Mouse (Mus musculus) hindbrain, embryonic 16.5 days (tissue): Measurements from ENCODE around the gene Ccr7. TPM values are rescaled to one million over a fixed set of nuclear protein-coding genes. Genes with fewer than 3 reads are reported as not detected.

Experiments
- ATAC-seq: fragments of 200-750 bp; cut with Nextera tagmentation; 2 replicates; pipeline ENCODE4 v1.8.0; 2017; ENCODE audit warnings: moderate TSS enrichment, moderate library complexity
- H3K27ac ChIP-seq: fragments of 300-500 bp; sonication (generic); 2 replicates; pipeline ENCODE4 v1.5.1; 2014; ENCODE audit warnings: low read depth, mild to moderate bottlenecking, control low read depth, low read length, moderate library complexity
- H3K27me3 ChIP-seq: fragments of 300-500 bp; sonication (generic); replicated peaks from 2 replicates; pipeline ENCODE4 v1.6.1; 2014; ENCODE audit warnings: low read length; ENCODE audit not compliant: control insufficient read depth, insufficient read depth
- H3K36me3 ChIP-seq: fragments of 300-500 bp; sonication (generic); 2 replicates; pipeline ENCODE4 v1.6.1; 2014; ENCODE audit warnings: mild to moderate bottlenecking, low read length, moderate library complexity, mixed read lengths; ENCODE audit not compliant: control insufficient read depth, insufficient read depth
- H3K4me1 ChIP-seq: fragments of 300-500 bp; sonication (generic); 2 replicates; pipeline ENCODE4 v1.6.1; 2014; ENCODE audit warnings: low read depth, low read length; ENCODE audit not compliant: control insufficient read depth, insufficient read depth
- H3K4me2 ChIP-seq: fragments of 300-500 bp; sonication (generic); 2 replicates; pipeline ENCODE4 v1.6.1; 2014; ENCODE audit warnings: mild to moderate bottlenecking, low read length, control low read depth, moderate library complexity
- H3K4me3 ChIP-seq: fragments of 300-500 bp; sonication (generic); 2 replicates; pipeline ENCODE4 v1.5.1; 2014; ENCODE audit warnings: mild to moderate bottlenecking, low read length, control low read depth, moderate library complexity
- H3K9ac ChIP-seq: fragments of 300-500 bp; sonication (generic); 2 replicates; pipeline ENCODE4 v1.6.1; 2014; ENCODE audit warnings: low read depth, mild to moderate bottlenecking, control low read depth, low read length, moderate library complexity
- H3K9me3 ChIP-seq: fragments of 300-500 bp; sonication (generic); 2 replicates; pipeline ENCODE4 v1.6.1; 2014; ENCODE audit warnings: mild to moderate bottlenecking, low read length, moderate library complexity; ENCODE audit not compliant: control insufficient read depth
- WGBS: fragments of 180-500 bp; shearing (Covaris S2); extraction: QIAGEN DNeasy Blood & Tissue Kit; methylation state at CpG from one replicate; pipeline ENCODE4 v1.1.7; 2014; 5-methylcytosine and 5-hydroxymethylcytosine counted together
- polyA plus RNA-seq: library from polyadenylated mRNA; unstranded; fragments of >200 nt; fragmentation: Nextera tagmentation; extraction: Ambion mirVana; gene quantifications from 2 replicates; pipeline ENCODE4 v1.2.1, GENCODE M21; 2015

The Ccr7 gene
- polyA plus RNA-seq, 1 experiment from 2014 or later = not detected

DNA sequence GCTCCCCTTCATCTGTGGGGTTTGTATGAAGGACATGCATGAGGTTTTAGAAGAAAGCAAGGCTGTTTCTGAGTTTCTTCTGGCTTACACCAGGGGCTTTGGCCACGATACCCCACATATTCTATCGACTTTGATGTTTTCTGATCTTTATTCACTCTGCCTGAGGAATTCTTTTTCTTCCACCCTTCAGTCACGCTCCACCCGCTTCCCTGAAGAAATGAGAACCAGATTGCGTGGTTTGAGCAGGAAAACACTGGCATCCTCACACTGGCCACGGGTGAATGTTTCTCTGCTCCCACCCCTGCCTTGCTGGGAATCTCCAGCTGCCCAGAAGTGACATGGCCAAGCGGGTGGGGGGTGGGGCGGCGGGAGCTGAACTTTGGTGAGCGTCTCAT is 30.2 kb downstream of the Ccr7 start:
- Histone ChIP-seq H3K4me2 (no peak overlapping the region), H3K36me3 (no peaks in the 10 kb centered on the region), H3K9me3 (no peaks in the 10 kb centered on the region), H3K4me3 (no peak overlapping the region), H3K4me1 (peaks cover 9% of the 10 kb centered on the region), H3K27ac (no peak overlapping the region), H3K27me3 (no peaks in the 10 kb centered on the region), H3K9ac (no peak overlapping the region)
- whole genome bisulfite sequencing = 50% methylated on average over 10 of the region's 10 CpGs
- ATAC-seq = no peak

- H3K36me3 ChIP-seq = no peaks in the 10 kb centered on the region
- no peak for ATAC-seq
- H3K9me3 ChIP-seq = no peaks in the 10 kb centered on the region
- no peak overlapping the region for H3K4me2 ChIP-seq
- no peak overlapping the region for H3K9ac ChIP-seq
- H3K4me3 ChIP-seq = no peak overlapping the region
- no peak overlapping the region for H3K27ac ChIP-seq
- 48% methylated on average over 15 of the region's 15 CpGs for WGBS
- no peaks in the 10 kb centered on the region for H3K27me3 ChIP-seq
- H3K4me1 ChIP-seq = peaks cover 9% of the 10 kb centered on the region
Measured at GRCm38 (mm10) chr11:99123977-99124634, 30.8 kb downstream of the Ccr7 start.

GRCm38 (mm10) chr11:99122703-99123102 is 32.2 kb downstream of the Ccr7 start:
- no peak for ATAC-seq
- no peak overlapping the region for H3K27ac ChIP-seq
- no peaks in the 10 kb centered on the region; the same call in 1 of the 2 replicates for H3K9me3 ChIP-seq
- H3K4me2 ChIP-seq = no peak overlapping the region
- no peak overlapping the region for H3K4me3 ChIP-seq
- 50% methylated on average over 3 of the region's 3 CpGs for WGBS
- no peak overlapping the region for H3K9ac ChIP-seq
- peaks cover 9% of the 10 kb centered on the region for H3K4me1 ChIP-seq
- H3K36me3 ChIP-seq = no peaks in the 10 kb centered on the region
- H3K27me3 ChIP-seq = no peaks in the 10 kb centered on the region

GRCm38 (mm10) chr11:99121218-99121631 is 33.7 kb downstream of the Ccr7 start:
- H3K36me3 ChIP-seq = no peaks in the 10 kb centered on the region
- no peak overlapping the region for H3K9ac ChIP-seq
- H3K4me1 ChIP-seq = peaks cover 9% of the 10 kb centered on the region
- no peaks in the 10 kb centered on the region; the same call in 1 of the 2 replicates for H3K9me3 ChIP-seq
- no peak overlapping the region for H3K4me3 ChIP-seq
- ATAC-seq = no peak
- 35% methylated on average over 14 of the region's 14 CpGs for WGBS
- H3K27ac ChIP-seq = no peak overlapping the region
- no peaks in the 10 kb centered on the region for H3K27me3 ChIP-seq
- H3K4me2 ChIP-seq = no peak overlapping the region

GRCm38 (mm10) chr11:99120524-99121217 is 34.2 kb downstream of the Ccr7 start:
- H3K4me2 ChIP-seq = no peak overlapping the region
- no peak overlapping the region for H3K4me3 ChIP-seq
- H3K27ac ChIP-seq = no peak overlapping the region
- WGBS = 34% methylated on average over 20 of the region's 20 CpGs
- H3K36me3 ChIP-seq = no peaks in the 10 kb centered on the region
- no peaks in the 10 kb centered on the region for H3K27me3 ChIP-seq
- ATAC-seq = no peak; the same call in 1 of the 2 replicates
- no peaks in the 10 kb centered on the region; the same call in 1 of the 2 replicates for H3K9me3 ChIP-seq
- H3K4me1 ChIP-seq = peaks cover 9% of the 10 kb centered on the region
- H3K9ac ChIP-seq = peak overlapping the region; percentile 23; the same call in 1 of the 2 replicates

GRCm38 (mm10) chr11:99118963-99119362 is 35.9 kb downstream of the Ccr7 start:
- no peak overlapping the region for H3K4me3 ChIP-seq
- ATAC-seq = no peak
- WGBS = 75% methylated on average over 7 of the region's 7 CpGs

DNA sequence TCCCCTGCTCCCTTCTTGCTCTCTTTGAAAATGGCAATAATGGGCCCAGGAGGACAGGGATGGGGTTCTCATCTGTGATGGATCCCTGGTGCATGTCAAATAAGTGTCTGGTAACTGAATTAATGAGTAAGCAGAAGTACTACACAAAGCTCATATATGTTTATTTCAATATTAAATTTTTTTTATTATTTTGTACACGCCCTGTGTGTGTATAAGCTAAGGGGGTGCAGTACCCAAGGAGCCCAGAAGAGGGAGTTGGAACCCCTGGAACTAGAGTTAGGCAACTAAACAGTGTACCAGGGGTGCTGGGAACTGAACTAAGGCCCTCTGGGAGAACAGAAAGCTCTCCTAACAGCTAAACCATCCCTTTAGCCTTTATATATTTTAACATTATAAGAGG is 36.5 kb downstream of the Ccr7 start:
- Histone ChIP-seq H3K4me2 (no peak overlapping the region), H3K27me3 (no peaks in the 10 kb centered on the region), H3K36me3 (no peaks in the 10 kb centered on the region), H3K4me3 (no peak overlapping the region), H3K27ac (no peak overlapping the region), H3K9me3 (no peaks in the 10 kb centered on the region; the same call in 1 of the 2 replicates), H3K4me1 (peaks cover 9% of the 10 kb centered on the region), H3K9ac (no peak overlapping the region)
- no peak for ATAC-seq
- WGBS = 94% methylated on average over 1 of the region's 1 CpGs

More at GRCm38 (mm10) chr11:99118963-99119362, 35.9 kb downstream of the Ccr7 start:
- Histone ChIP-seq H3K9ac (no peak overlapping the region), H3K36me3 (no peaks in the 10 kb centered on the region), H3K4me1 (peaks cover 9% of the 10 kb centered on the region), H3K4me2 (no peak overlapping the region), H3K27me3 (no peaks in the 10 kb centered on the region), H3K27ac (no peak overlapping the region), H3K9me3 (no peaks in the 10 kb centered on the region; the same call in 1 of the 2 replicates)

GRCm38 (mm10) chr11:99117907-99118306 is 37.0 kb downstream of the Ccr7 start:
- WGBS = 80% methylated on average over 7 of the region's 7 CpGs
- no peak overlapping the region for H3K9ac ChIP-seq

GRCm38 (mm10) chr11:99115940-99116339 is 38.9 kb downstream of the Ccr7 start:
- Histone ChIP-seq H3K9me3 (no peaks in the 10 kb centered on the region; the same call in 1 of the 2 replicates), H3K4me3 (no peak overlapping the region), H3K27ac (no peak overlapping the region), H3K36me3 (no peaks in the 10 kb centered on the region), H3K4me1 (peaks cover 5% of the 10 kb centered on the region), H3K4me2 (no peak overlapping the region), H3K27me3 (no peaks in the 10 kb centered on the region), H3K9ac (no peak overlapping the region)
- 84% methylated on average over 6 of the region's 6 CpGs for WGBS
- no peak for ATAC-seq

More at GRCm38 (mm10) chr11:99117907-99118306, 37.0 kb downstream of the Ccr7 start:
- no peaks in the 10 kb centered on the region for H3K27me3 ChIP-seq
- no peak overlapping the region for H3K4me2 ChIP-seq
- H3K4me1 ChIP-seq = peaks cover 9% of the 10 kb centered on the region
- no peak for ATAC-seq
- H3K27ac ChIP-seq = no peak overlapping the region
- H3K9me3 ChIP-seq = no peaks in the 10 kb centered on the region; the same call in 1 of the 2 replicates
- no peak overlapping the region for H3K4me3 ChIP-seq
- no peaks in the 10 kb centered on the region for H3K36me3 ChIP-seq
